Mouse (Mus musculus): Measurements from ENCODE around the gene Olfr122. TPM values are rescaled to one million over a fixed set of nuclear protein-coding genes. Genes with fewer than 3 reads are reported as not detected.

Gene Olfr122
- not detected for total RNA-seq (2021)

GRCm38 (mm10) chr17:37768307-37768706, at the start of gene Olfr122:
Gene Olfr122 (plus strand): TSS chr17:37768607.
- intact Hi-C loops (cut with DNase I), result no loop called here
- no peak for DNase-seq (ENCODE audit: low spot score)

GRCm38 (mm10) chr17:37721508-37721907, 46.9 kb upstream of the Olfr122 start, which contains the start of gene Olfr120:
Gene Olfr120 (plus strand): TSS chr17:37721808.
- DNase-seq (ENCODE audit: low spot score), result no peak
- intact Hi-C loops (cut with DNase I), result no loop called here

GRCm38 (mm10) chr17:37738070-37738469, 30.3 kb upstream of the Olfr122 start:
- intact Hi-C loops (cut with DNase I), result no loop called here
- no peak for DNase-seq (ENCODE audit: low spot score)

GRCm38 (mm10) chr17:37793229-37793628, 24.8 kb downstream of the Olfr122 start, which contains the start of gene Olfr123:
Gene Olfr123 (plus strand): TSS chr17:37793529.
- no peak for DNase-seq (ENCODE audit: low spot score)
- intact Hi-C loops (cut with DNase I), result no loop called here

- intact Hi-C loops (cut with DNase I), result no loop called here
- no peak for DNase-seq (ENCODE audit: low spot score)
These were observed 31.2 kb downstream of the Olfr122 start, which contains the start of gene Olfr124 for GRCm38 (mm10) chr17:37799588-37799987. Gene Olfr124 (plus strand): TSS chr17:37799888.

Other genes with a start within 250 kb of the Olfr122 start
- not detected for gene Olfr112, start 199.2 kb upstream of the Olfr122 start, total RNA-seq (2021)
- not detected for gene Olfr113, start 190.9 kb upstream of the Olfr122 start, total RNA-seq (2021)
- gene Olfr114, start 175.9 kb upstream of the Olfr122 start, total RNA-seq (2021), result not detected
- not detected for gene Olfr115, start 141.5 kb upstream of the Olfr122 start, total RNA-seq (2021)
- gene Olfr116, start 141.4 kb upstream of the Olfr122 start, total RNA-seq (2021), result not detected
- not detected for gene Olfr117, start 104.8 kb upstream of the Olfr122 start, total RNA-seq (2021)
- gene Olfr118, start 101.6 kb upstream of the Olfr122 start, total RNA-seq (2021), result not detected
- not detected for gene Olfr119, start 72.0 kb upstream of the Olfr122 start, total RNA-seq (2021)
- not detected for gene Olfr120, start 46.8 kb upstream of the Olfr122 start, total RNA-seq (2021)
- gene Olfr121, start 19.8 kb upstream of the Olfr122 start, total RNA-seq (2021), result not detected
- gene Olfr123, start 24.9 kb downstream of the Olfr122 start, total RNA-seq (2021), result not detected
- not detected for gene Olfr124, start 31.3 kb downstream of the Olfr122 start, total RNA-seq (2021)
- not detected for gene Olfr125, start 64.3 kb downstream of the Olfr122 start, total RNA-seq (2021)
- gene Olfr126, start 78.9 kb downstream of the Olfr122 start, total RNA-seq (2021), result not detected
- not detected for gene Olfr127, start 131.8 kb downstream of the Olfr122 start, total RNA-seq (2021)
- gene Olfr128, start 151.9 kb downstream of the Olfr122 start, total RNA-seq (2021), result not detected
- gene Olfr761, start 184.5 kb downstream of the Olfr122 start, total RNA-seq (2021), result not detected

Data from heart, postnatal 25 days (tissue).